Mouse (Mus musculus) heart, adult 11 months (tissue): ENCODE data around the gene Rbm20.

Source experiments
- DNase-seq: peaks from one replicate; pipeline ENCODE4 v3.0.0; 2022

Gene Rbm20

GRCm38 (mm10) chr19:53855781-53856180, 178.7 kb downstream of the Rbm20 start:
- DNase-seq: no peak

- DNase-seq: peak; percentile 97
Observed at GRCm38 (mm10) chr19:53856794-53857193, 179.7 kb downstream of the Rbm20 start.

GRCm38 (mm10) chr19:53857962-53858361, 180.9 kb downstream of the Rbm20 start:
- DNase-seq: no peak

GRCm38 (mm10) chr19:53859149-53859548, 182.0 kb downstream of the Rbm20 start:
- no peak for DNase-seq

GRCm38 (mm10) chr19:53859593-53859992, 182.5 kb downstream of the Rbm20 start:
- no peak for DNase-seq

GRCm38 (mm10) chr19:53861346-53861745, 184.2 kb downstream of the Rbm20 start:
- DNase-seq: no peak

GRCm38 (mm10) chr19:53862573-53863246, 185.6 kb downstream of the Rbm20 start:
- DNase-seq: no peak

GRCm38 (mm10) chr19:53867238-53867637, 190.1 kb downstream of the Rbm20 start:
- no peak for DNase-seq

GRCm38 (mm10) chr19:53868125-53868524, 191.0 kb downstream of the Rbm20 start:
- DNase-seq: no peak

GRCm38 (mm10) chr19:53868796-53869195, 191.7 kb downstream of the Rbm20 start:
- no peak for DNase-seq

GRCm38 (mm10) chr19:53869427-53870385, 192.6 kb downstream of the Rbm20 start:
- no peak for DNase-seq

- no peak for DNase-seq
Observed at GRCm38 (mm10) chr19:53870568-53870967, 193.5 kb downstream of the Rbm20 start.

GRCm38 (mm10) chr19:53871502-53871901, 194.4 kb downstream of the Rbm20 start:
- no peak for DNase-seq

- DNase-seq: peak; percentile 82
Observed at GRCm38 (mm10) chr19:53872994-53873713, 196.0 kb downstream of the Rbm20 start.

- no peak for DNase-seq
Observed at GRCm38 (mm10) chr19:53875246-53875645, 198.1 kb downstream of the Rbm20 start.

- DNase-seq: peak; percentile 64
Observed at GRCm38 (mm10) chr19:53877779-53878178, 200.7 kb downstream of the Rbm20 start.

- peak; percentile 57 for DNase-seq
Observed at GRCm38 (mm10) chr19:53880460-53880859, 203.4 kb downstream of the Rbm20 start.

- DNase-seq: no peak
Observed at GRCm38 (mm10) chr19:53881786-53882185, 204.7 kb downstream of the Rbm20 start.

- peak; percentile 46 for DNase-seq
Observed at GRCm38 (mm10) chr19:53885450-53885849, 208.3 kb downstream of the Rbm20 start.

- peak; percentile 88 for DNase-seq
Observed at GRCm38 (mm10) chr19:53886576-53887370, 209.7 kb downstream of the Rbm20 start.

GRCm38 (mm10) chr19:53887822-53888221, 210.7 kb downstream of the Rbm20 start:
- peak; percentile 43 for DNase-seq

GRCm38 (mm10) chr19:53888331-53888730, 211.2 kb downstream of the Rbm20 start:
- no peak for DNase-seq
